Mouse (Mus musculus) adrenal gland, postnatal 14 days (tissue): Measurements from ENCODE around the gene Lmbr1l. TPM values are rescaled to one million over a fixed set of nuclear protein-coding genes. Genes with fewer than 3 reads are reported as not detected.
A peak's percentile ranks its signal among the peaks of the same experiment; 100 is the strongest.
"Not testable (repeated sequence)": the region's sequence is repeated elsewhere in the genome, so short reads cannot be mapped to it uniquely, and the experiment has no call there.

Experiments used
- DNase-seq: peaks from one replicate; pipeline ENCODE4 v3.0.0; 2021; ENCODE audit warnings: mixed read lengths
- total RNA-seq: library from RNA; stranded (reverse); gene quantifications from 2 replicates; pipeline ENCODE4 v1.2.3, GENCODE M21; 2021

The Lmbr1l gene
- total RNA-seq, 1 experiment from 2014 or later = 21.4 TPM

DNA sequence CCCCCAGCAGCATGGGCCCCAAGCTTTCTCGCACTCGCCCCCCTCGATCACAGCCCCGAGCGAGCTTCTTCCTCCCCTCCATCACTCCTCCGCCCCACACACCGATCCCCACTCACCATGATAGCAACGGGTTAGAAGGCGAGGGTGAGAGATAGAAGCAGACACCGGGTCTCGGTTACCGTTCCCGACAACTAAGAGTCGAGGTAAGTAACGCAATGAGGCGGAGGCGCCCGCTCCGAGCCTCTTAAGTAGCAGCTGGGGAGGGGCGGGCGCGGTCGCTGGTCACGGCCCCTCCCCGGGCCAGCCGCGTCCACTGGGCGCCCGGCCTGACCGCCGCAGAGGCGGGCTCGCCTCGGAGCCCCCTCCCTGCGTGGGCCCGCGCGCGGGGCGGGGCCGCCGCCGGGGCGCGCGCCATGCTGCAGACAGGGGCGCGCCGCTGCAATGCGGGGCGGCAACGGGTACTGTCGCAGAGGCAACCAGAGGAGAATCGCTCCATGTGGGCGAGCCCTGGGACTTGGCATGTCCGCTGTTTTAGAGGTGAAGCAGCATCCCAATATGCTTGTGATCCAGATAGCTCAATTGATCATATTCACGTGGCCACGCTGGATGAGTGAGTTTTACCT, 16.3 kb upstream of the Lmbr1l start, which contains the start of gene Tuba1b:
Gene Tuba1b, minus strand, starts transcription at position 349 of the 623 bp plus-strand sequence.
- DNase-seq = peak; percentile 96

DNA sequence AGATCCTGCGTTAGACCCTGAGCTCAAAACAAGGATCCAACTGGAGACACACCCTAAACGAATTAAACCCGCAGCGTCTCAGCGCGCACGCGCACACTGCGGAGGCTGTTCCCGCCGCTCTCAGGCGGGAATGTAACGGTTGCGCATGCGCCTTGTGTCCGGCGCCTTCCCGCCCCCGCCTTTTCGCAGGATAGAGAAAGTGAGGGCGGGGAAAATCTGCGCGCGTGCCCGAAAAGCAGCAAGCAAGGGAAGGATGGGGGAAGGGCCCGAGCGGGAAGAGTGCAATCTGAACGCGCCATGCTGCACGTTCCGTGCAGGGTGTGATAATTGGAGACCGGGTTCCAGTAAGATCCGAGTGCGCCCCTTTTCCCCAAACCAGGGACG, 15.8 kb upstream of the Lmbr1l start:
- DNase-seq = peak; percentile 98

DNA sequence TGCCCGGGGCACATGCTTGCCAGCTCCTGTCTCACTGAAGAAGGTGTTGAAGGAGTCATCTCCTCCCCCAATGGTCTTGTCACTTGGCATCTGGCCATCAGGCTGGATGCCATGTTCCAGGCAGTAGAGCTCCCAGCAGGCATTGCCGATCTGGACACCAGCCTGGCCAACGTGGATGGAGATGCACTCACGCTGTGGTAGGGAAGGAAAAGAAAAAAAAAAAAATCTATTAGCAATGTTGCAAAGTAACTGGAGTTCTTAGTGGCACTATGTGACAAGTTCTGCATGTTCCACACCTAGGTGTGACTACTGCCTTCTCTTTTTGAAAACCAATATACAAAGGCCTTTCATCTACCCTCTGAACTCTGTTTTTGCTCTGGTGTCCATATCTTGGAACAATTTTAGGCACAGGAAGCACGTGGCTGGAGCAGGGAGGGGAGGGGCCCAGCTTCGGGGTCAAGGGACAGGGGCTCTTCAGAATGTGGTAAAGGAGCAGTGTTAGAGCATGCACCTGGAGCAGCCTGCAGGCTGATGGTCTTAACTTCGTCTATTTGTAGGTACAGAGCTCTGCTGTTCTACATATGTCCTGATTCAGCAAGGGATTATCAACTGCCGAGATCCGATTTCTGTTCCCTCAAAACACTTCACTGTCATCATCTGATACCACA, 15.1 kb upstream of the Lmbr1l start:
- DNase-seq = not testable (repeated sequence)

DNA sequence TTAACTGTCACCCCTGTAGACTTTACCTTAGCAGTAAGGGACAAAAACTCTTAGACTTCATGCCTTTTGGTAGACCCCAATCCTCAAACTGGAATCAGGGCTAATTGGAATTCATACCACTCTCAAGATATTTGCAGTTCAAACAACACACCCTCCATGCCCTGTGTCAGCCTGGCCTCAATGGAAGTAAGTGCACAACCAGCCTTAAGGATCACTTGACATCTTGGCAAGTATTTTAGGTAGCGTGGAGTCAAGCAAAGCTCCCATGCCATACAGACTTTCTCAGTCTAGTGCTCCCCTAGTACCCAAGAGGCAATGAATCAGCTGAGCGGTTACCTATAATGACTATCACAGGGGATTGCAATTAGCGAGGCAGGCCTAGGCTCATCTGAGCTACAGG, 13.0 kb upstream of the Lmbr1l start:
- DNase-seq = no peak

DNA sequence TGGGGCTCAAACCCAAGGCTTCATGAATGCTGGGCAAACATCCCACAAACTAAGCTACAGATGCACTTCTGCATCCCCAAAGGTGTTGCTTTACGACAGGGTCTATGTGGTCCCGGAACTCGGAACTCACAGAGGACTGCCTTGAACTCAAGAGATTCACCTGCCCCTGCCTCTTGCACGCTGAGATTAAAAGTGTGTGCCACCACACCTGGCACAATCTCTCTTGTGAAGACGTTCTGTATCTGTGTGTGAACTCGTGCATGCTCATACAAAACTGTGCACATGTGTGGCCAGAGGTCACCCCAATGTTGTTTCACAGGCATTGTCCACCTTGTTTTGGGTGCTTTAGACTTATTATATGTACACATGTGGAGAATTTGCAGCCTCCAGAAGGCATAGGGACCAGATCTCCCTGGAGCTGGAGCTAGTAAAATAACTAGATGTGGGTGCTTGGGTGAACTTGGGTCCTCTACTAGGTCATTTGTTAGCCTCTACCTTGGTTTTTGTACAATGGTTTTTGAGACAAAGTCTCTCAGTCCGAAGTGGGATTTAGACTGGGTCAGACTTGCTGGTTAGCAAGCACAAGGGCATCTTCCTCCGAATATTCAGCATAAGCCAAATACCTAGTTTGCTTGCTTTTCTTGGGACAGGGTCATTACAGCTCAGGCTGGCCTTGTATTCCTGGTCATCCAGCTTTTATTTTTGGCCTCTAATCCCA, 12.1 kb upstream of the Lmbr1l start:
- DNase-seq = no peak

DNA sequence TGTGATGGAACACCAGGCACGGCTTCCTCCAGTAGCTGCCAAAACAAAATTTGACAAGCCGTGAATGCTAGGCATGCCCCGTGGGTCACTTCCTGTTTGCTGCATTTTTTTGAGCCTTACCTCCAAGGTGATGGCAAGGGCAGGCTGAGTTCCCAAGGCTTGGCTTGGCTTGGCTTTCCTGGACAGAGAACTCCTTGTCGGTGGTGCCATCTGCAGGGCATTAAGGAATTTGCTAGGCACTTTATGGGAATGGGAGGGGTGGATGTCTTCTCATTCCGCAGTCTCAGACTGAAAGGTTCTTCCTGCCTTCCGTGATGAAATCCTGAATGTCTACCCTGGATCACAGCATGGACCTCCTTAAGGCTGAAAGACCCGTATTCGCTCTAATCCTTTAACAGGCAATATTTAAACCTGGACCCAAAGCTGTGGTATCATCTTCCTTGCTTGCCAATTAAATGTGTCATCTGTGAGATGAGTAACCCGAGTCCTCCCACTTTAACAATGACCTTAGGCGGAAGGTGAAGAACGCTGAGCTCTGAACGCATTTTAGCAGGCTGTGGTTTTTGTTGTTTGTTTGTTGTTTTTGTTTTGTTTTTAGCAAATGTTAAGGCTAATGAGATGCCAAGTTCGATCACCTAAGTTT, 10.7 kb upstream of the Lmbr1l start:
- peak; percentile 84 for DNase-seq

DNA sequence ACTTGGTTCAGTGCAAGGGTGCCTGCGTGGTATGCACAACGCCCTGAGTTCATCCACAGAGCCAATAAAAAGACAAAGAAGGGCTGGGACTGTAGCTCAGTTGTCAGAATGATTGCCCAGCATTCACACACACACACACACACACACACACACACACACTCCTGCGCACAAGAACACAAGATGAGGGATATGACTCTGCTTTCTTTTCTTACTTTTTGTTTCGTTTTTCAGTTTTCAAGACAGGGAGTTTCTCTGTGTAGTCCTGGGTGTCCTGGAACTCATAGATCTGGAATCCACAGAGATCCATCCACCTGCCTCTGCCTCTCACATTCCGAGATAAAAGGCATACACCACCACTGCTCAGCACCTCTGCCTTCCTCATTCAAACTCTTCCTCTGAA, 9.5 kb upstream of the Lmbr1l start:
- no peak for DNase-seq

DNA sequence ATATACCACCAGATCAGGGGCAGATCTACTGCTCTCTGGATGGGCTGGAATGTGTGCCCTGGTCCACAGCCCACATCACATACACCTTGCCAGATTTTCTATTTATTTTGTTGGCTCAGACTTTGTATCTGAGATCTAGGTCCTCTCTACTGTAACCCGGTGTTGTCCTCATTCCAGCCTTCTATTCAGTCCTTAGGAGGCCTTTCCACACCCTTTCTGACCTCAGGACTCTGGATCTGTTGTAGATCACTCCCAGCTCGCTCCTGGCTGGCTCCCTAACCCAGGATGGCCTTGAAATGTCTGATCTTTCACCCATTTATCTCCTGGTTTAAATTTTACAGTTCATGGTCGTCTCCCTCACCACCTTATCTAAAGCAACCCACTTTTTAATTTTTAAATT, 6.7 kb upstream of the Lmbr1l start:
- DNase-seq = no peak

DNA sequence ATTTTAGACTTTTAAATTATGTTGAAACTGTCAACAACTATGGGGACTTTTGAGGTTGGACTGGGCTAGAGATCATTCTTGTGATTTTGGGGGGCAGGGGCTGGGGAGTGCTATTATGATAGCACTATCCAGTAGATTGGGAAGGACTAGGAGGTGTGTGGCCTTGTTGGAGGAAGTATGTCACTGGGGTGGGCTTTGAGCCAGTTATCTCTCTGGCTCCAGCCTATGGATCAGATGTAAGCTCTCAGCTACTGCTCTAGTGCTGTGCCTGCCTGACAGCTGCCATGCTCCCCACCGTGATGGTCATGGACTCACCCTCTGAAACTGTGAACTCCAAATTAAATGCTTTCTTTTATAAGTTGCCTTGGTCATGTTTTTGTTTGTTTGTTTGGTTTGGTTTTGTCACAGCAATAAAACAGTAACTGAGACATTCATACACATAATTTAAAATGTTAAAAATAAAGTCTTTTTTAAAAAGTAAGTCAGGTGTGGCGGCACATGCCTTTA, 5.1 kb upstream of the Lmbr1l start:
- no peak for DNase-seq

DNA sequence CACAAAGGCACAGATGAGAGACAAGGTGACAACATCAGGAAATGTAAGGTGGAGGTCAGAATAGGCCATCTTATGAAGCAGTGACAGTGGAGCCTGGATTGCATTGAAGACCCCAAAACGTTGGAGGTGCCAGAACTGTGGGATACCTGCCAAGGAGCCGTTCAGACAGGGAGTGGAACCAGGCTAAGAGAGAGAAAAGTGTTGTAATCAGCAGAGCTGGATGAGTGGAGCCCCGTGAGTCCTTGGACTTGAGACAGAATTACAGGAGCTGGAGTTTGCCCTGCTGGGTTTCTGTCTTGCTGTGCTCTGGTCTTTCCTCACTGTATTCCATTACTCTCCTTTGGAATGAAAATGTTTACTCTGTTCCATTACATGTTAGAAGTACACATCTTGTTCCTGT, 4.5 kb upstream of the Lmbr1l start:
- peak; percentile 33 for DNase-seq

DNA sequence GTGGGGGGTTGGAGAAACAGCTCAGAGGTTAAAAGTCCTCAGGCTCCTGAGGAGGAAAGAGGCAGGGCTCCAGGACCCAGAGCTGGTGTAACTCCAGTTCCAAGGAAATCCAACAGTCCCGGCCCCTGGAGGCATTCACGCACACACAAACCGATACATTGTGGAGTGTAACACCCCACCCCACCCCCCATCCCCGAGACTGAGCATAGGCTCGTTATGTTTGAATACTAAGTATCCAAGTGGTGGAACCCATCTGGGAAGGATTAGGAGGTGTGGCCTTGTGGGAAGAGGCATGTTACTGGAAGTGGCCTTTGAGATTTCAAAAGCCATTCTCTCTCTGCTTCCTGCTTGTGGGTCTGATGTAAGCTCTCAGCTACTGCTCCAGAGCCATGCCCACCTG, 3.5 kb upstream of the Lmbr1l start:
- DNase-seq = no peak

DNA sequence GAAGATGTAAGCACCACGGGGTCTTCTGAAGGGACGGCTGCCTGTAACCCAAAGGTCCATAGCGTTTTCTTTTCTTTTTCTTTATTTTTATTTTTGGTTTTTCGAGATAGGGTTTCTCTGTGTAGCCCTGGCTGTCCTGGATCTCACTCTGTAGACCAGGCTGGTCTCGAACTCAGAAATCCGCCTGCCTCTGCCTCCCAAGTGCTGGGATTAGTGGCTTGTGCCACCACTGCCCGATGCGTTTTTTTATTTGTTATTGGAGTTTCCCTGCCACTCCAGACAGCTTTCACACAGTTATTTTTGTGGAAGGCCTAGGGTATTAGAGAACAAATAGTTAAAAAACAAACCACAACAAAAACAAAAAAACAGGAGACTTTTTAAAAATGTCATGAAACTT, 466 bp upstream of the Lmbr1l start:
- DNase-seq = not testable (repeated sequence)

DNA sequence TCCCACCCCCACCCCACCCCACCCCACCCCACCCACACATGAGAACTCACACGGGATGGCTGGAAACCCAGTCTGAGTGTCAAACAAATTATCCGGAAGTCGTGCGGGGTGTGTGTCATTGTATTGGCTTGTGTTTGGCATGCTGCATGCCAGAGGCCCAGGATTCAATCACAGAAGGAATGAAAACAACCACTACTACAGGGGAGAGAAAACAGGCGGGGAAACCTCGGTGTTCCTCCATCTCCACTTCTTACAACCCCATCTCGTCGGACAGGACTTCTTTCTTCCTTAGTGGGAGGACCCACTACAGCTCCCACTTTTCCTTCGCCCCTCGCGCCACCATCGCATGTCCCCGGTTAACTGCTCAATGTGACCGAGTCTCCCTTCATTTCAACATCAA, 940 bp downstream of the Lmbr1l start:
- peak; percentile 40 for DNase-seq

DNA sequence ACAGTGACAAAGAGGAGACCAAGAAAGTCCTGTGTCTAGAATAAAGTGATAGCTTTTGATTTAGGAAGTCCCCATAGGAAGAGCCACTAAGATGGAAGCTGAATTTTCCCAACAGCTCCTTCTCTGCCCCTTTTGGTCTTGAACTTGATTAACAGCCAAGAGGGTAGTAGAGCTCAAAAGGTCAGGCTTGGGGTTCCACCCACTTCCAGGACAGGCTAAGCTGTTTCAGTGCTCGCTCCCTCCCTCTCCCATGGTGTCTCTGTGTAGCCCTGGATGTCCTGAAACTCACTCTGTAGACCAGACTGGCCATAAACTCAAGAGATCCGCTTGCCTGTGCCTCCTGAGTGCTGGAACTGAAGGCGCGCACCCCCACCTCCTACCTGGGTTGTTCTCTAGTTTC, 2.0 kb downstream of the Lmbr1l start:
- DNase-seq = no peak

DNA sequence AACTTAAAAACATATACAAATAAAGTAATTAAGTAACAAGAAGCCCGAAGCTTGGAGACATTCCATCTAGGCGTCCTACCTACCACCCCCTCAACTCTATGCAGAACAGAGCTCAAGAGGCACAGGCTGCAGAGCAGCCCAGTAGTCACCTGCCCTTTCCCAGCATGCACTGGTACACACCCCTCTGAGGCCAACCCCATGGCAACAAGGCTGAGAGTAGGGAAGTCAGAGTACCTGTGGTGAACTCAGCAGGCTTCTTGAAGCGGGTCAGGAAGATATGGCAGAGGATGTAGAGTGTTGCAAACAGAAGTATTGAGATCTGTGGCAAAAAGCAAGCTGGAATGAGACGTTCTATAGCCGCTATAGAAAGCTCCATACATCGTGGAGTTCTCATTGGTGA, 3.1 kb downstream of the Lmbr1l start:
- no peak for DNase-seq

DNA sequence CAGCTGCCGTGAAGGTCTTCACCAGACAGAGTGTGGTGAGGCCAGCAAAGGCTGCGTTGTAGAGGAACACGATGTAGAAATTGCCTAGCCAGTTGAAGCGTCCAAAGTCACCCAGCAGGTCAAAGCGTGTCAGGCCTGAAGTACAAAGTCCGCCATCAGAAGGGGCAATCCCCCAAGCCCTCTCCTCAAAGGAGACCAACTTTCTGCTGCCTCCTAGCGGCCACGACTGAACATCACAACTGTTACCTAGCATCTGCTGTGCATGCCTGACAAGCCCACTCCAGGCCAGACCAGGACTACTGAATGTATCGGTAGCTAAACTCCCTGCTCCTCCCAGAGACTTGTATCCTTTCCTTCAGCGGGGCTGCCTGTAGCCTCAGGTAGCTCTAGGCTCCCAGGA, 13.3 kb downstream of the Lmbr1l start:
- DNase-seq = peak; percentile 52

DNA sequence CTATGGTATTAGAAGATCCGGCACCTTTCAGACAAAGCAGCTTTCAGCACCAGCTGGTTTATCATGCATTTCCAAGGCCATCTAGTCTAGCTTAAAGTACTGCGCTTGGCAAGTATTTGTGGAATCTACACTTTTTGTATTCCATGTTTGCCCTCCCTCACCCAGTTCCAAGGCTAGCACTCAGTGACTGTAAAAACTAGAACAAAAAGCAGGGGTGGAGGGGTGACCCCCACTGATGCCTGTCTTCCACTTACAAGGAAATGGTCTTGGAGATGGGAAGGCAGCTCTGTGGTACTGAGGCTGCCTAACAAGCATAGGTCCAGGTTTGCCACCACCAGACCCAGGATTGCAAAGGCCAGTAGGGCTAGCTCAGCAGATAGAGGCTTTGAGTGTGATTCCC, 15.4 kb downstream of the Lmbr1l start:
- DNase-seq = no peak

DNA sequence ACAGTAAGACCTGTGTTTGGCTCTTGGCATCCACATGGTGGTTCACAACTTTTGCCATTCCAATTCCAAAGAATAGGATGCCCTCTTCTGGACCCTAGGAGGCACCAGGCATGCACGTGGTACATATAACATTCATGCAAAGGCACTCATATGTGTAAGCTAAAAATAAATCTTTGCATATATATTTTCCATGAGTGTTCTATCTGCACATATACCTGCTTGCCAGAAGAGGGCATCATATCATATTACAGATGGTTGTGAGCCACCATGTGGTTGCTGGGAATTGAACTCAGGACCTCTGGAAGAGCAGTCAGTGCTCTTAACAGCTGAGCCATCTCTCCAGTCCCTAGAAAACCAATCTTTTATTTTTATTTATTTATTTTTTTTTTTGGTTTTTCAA, 16.5 kb downstream of the Lmbr1l start:
- DNase-seq = no peak

DNA sequence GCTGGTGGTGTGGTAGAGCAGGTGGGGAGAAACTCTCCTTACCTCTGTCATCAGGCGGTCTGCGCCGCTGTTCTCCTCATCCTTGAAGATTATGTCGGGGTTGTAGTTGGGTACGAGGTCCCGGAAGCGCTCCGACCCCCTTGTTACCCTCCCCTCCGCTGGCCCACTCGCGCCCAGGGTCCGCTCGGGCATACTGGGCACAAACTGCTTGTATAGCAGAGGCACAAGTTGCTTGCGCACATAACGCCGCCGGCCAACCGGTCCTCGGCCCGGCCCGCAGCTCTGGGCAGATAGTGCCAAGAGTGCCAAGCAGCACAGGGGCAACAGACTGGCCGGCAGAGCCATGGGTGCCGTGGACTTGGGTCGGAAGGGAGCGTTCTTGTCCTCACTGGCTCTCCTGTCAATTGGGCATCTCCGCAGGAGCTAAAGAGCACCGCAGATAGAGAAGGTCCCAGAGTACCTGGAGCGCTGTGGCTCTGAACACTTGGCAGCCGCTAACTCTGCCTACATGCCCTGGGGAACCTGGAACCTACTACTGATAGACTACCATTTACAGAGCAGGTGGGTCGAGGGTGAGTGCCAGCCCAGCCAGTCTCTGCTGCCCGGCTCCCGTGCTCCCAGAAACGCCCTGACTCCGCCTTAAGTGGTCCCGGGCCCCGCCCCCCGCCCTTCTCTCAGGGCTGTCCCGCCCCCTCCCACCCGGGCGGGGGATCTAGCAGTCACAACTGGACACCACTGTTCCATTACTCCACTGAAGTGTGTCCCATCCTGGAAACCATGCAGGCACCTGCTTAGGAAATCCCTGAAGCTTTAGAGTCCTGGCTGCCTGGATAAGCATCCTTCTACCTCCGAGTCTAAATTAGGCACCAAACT, 19.9 kb downstream of the Lmbr1l start, which contains the start of gene Dhh:
Gene Dhh, minus strand, starts transcription at position 613 of the 873 bp plus-strand sequence.
- peak; percentile 48 for DNase-seq

DNA sequence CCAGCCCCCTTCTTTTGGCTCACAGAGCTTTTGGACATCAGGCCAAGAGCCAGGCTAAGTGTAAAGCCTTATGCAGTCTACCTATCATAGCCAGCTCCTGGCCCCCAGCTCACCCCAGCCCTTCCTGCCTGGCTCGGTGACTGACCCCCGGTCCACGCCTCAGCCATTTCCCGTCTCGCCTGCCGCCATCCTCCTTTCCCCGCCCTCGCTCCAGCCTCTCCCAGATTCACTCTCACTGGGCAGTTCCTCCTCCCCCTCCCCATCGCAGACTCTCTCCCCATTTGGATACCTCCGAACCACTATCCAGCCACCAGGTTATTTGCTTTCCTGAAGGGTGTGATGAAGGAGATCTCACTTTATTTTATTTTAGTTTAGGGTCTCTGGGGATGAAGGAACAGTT, 20.5 kb downstream of the Lmbr1l start:
- DNase-seq = peak; percentile 54
